Mouse (Mus musculus) adrenal gland (tissue): ENCODE measurements around the gene Ehbp1l1.

Experiments
- intact Hi-C: fragments of 180-260 bp; cut with DNase I; formaldehyde crosslinking; loops from one replicate; pipeline ENCODE4 v1.15.1; 2025
- long read RNA-seq, 2 experiments: library from polyadenylated mRNA; unstranded; transcript quantifications; one replicate each; pipeline ENCODE4 v2.0.0; 2020; ENCODE audit warnings: borderline replicate concordance in 1 of 2; ENCODE audit not compliant: insufficient replicate concordance in 1 of 2

Gene Ehbp1l1
- long read RNA-seq, experiment 1, partial matches to known transcripts: 5 of 12 reads
- long read RNA-seq, experiment 1, other reads (novel, unspliced or antisense): 2 of 12 reads
- long read RNA-seq, experiment 2, partial matches to known transcripts: 4 of 12 reads
- long read RNA-seq, experiment 2, other reads (novel, unspliced or antisense): 2 of 12 reads

DNA sequence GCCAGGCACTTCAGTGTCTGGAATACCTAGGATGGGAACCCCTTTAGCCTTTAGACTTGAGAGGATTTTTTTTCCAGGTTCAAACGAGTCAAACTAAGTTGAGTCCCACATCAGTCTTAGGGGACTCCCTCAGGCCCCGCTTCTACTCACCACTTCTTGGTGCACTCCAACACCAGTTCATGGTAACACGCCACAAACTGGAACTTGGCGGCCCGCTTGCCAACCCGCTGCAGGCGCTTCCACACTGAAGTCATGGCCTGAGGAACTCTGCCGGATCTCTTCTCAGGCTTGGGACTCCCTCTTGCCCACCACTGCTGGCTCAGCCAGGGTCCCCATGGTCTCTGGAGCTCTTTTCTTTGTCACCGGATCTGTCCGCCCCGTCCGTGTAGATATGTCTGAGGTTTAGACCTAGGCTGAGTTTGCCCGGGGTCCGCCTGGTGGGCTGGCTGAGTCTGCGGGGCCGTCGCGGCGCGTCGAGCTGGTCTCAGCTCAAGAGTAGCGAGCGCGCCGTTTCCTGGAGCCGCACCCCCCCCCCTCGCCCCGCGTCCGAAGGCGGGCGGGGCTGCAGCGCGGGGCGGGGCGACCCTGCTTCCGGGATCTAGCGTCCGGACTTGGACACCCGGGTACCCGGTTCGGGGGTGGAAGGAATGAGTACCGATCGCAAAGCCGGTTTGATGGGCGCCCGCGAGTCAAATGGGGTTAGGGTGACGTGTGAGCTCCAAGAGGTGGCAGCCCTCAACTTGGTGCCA is at the start of gene Ehbp1l1:
Gene Ehbp1l1, minus strand, starts transcription at position 551 of the 749 bp plus-strand sequence.
- intact Hi-C loops: loop anchor here (5.0 kb wide), 1 partner anchor 51 kb away; no protein-coding TSS in a partner anchor

DNA sequence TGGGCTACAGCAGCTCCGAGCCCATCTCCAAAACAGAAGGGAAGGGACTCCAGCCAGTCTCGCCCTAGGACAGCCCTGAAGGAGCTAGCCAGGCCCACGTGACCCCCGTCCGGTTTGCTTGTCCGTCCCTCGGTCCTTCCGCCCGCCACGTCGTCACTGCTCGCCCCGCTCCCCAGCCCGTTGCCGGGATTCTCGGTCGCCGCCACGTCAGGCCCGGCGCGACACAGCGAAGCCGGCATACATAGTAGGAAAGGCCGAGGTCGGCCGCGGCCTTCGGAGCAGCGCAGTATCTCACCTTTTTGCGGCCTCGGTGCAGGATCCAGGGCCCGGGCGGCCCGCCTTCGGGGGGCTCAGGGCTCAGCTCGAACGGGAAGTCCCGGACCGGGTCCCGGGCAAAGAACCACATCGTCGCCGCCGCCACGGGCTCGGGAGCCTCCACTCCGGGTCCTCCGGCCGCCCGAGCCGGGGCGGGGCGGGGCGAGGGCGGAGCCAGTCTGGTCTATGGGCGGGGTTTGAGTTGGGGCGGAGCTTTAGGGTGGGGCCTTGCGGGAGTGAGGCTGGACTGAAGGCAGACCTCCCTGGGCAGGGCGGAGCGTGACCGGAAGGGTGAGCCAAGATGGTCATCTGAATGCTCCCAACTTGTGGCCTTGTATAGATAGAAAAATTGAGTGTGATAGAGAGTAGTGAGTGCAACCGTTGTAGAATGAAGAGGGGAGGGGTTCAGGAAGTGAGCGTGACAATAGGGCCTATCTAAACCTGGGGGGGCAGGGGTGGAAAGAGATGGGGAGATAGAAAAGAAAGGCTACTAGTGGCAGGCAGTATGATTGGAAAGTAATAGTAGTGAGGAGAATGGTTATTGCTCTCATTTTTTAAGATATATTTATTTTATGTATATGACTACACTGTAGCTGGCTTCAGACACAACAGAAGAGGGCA is 45.1 kb upstream of the Ehbp1l1 start, which contains the start of gene Scyl1:
Gene Scyl1, minus strand, starts transcription at position 495 of the 936 bp plus-strand sequence.
- intact Hi-C loops: no loop called here

DNA sequence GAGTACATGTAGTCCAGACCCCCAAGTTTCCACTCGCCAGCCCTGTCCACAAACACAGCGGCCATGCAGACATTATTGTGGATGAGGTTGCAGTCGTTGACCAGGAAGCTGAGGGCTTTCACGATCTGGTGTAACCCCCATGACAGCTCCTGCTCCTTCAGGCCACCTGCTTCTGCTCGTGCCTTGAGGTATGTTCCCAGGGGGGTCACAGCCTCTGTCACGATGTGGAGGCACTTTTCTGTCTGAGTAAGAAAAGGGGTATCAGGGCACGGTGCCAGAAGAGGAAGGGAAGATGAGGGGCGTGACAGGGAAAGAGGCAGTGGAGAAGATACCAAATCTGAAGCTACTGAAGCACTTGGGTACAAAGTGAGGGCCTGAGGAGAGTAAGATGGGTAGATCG is 44.2 kb upstream of the Ehbp1l1 start:
- intact Hi-C loops: no loop called here

DNA sequence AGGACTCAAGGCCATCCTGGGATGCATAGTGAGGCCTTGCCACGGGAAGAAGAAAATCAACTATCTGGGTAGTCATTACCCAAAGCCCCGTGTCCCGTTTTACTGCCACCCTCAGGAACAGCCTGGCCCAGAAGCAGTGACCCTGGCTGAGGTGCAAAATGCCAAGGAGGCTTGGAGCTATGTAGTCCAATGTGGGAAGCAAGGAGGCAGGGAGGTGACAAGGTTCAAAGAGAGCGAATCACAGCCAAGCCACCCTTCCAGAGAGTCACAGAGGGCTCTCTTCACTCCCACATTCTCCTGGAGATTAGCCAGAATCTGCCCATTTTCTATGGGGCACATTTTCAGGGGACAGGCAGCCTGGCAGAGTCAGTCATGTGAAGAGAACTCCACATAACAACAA is 41.2 kb upstream of the Ehbp1l1 start:
- intact Hi-C loops: no loop called here

DNA sequence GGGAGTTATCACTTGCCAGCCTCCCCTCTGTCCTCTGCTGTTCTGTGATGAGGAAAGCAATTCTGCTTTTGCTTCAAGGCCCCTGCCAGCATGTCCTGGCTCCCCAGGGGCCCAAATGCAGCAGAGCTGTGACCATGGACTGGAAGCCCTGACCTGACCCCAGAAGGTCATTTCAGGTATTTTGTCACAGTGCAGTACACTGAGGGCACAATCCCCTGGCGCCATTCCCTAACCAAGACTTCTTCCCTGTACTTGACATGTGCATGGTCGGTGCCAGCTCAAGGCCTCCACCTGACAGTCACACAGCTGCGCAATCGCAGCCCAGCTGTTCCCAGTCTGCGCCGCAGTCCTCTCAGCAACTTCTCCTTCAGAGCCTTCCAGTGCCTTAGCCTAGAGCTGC is 37.0 kb upstream of the Ehbp1l1 start:
- intact Hi-C loops: no loop called here

DNA sequence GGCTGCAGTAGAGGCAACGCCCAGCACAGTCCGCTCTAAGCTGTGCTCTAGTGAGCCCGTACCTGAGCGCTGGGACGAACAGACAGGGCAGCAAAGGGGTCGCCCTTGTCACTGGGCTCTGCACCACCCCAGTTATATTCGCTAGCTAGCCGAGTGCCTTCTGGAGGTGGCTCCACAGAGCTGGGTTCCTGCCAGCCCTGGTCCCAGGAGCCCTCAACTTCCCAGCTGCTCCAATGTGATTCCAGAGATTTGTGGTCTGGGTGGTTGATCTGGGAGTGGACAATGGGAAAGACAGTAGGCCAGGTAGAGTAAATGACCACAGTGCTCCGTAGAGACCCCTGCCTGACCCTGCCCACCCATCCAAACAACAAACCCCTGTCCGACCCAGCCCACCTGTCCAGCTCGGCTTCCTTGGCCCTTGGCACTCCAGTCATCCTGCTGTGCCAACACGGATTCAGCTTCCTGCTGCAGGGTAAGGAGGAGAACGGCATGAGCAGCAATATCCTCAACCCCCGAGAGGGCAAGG is 32.8 kb upstream of the Ehbp1l1 start:
- intact Hi-C loops: no loop called here

DNA sequence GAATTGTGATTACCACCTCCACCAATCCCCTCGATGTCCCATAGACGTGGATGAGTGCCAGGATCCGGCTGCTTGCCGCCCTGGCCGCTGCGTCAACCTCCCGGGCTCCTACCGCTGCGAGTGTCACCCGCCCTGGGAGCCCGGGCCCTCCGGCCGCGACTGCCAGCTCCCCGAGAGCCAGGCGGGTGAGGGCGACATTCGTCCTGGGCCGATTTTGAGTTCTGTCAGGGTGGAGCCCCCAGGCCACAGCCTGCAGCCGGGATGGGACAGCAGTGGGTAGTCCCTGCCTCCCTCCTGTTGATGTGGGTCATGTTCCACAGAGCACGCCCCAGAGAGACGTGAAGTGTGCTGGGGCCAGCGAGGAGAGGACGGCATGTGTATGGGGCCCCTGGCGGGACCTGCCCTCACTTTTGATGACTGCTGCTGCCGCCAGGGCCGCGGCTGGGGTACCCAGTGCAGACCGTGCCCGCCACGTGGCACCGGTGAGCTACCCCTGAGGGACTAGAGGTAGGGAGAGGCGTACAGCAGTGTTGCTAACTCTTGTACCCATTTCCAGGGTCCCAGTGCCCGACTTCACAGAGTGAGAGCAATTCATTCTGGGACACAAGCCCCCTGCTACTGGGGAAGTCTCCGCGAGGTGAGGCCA is 31.0 kb upstream of the Ehbp1l1 start:
- intact Hi-C loops: no loop called here

DNA sequence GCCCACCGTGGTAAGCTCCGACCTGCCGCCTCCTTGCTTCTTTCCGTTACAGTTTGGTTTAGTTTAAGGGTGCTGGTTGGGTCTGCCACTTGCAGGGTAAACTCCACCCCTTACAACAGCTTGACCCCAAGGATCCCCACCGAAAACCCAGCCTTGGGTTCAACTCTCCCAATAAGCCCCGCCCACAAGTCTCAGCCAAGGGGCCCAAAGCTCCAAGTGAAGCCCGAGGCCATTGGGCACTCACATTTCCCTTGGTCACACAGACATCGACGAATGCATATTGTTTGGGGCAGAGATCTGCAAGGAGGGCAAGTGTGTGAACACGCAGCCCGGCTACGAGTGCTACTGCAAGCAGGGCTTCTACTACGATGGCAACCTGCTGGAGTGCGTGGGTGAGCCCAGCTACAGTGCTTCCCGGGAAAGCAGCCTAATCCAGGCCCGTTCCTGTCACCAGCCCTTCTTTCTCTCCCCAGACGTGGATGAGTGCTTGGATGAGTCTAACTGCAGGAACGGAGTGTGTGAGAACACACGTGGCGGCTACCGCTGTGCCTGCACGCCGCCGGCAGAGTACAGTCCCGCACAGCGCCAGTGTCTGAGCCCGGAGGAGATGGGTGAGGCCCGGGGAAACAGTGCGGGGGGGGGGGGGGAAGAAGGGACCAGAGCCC is 30.3 kb upstream of the Ehbp1l1 start:
- intact Hi-C loops: no loop called here

DNA sequence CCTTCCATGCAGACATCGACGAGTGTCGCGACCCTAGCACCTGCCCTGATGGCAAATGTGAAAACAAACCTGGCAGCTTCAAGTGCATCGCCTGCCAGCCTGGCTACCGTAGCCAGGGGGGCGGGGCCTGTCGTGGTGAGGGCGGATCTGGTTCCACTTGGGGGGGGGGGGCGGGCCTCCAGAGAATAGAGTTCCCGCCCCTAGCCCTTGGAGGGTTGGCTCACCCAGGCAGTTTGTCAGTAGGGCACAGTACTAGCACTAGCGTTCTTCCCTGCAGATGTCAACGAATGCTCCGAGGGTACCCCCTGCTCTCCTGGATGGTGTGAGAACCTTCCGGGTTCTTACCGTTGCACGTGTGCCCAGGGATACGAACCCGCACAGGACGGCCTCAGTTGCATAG is 25.6 kb upstream of the Ehbp1l1 start:
- intact Hi-C loops: no loop called here

DNA sequence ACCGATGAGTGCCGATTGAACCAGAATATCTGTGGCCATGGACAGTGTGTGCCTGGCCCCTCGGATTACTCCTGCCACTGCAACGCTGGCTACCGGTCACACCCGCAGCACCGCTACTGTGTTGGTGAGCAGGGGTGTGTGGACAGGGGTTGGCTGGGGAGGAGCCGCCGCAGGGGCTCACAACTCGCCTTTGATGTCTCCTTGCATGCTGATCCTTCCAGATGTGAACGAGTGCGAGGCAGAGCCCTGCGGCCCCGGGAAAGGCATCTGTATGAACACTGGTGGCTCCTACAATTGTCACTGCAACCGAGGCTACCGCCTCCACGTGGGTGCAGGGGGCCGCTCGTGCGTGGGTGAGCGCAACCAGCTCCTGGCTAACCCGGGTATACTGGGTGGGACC is 24.8 kb upstream of the Ehbp1l1 start:
- intact Hi-C loops: no loop called here

DNA sequence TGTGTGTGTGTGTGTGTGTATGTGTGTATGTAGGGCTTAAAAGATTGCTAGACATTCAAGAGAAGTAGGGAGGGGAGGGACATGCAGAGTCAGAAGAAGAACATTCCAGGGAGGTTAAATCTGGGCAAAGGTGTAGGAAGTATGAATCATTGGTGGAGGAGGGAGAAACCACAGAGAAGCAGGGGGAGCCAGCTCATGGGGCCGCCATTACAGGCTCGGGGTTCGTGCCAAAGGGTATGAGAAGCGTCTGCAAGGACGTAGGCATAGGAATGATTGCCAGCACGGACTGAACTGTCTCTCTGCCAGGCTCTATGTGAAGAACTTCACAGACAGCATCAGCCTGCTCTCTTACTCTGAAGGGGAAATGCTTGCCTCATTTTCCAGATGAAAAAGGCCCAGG is 23.4 kb upstream of the Ehbp1l1 start:
- intact Hi-C loops: no loop called here

DNA sequence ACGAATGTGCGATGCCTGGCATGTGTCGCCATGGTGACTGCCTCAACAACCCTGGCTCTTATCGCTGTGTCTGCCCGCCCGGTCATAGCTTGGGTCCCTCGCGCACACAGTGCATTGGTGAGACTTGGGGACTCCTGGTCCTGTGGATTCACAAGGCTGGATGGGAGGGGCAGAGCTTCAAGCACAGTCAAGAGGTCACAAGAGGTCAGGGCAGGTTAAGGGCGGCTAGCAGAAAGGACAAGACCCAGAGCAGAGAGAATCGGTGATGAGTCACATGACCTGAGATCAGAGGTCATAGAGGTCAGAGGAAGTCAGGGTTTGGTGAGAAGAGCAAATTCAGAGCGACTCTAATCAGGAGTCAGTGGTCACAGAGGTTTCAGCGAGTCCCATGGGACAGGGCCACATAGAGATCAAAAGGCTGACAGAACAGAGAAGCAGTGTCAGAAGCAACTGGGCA is 20.8 kb upstream of the Ehbp1l1 start:
- intact Hi-C loops: no loop called here

DNA sequence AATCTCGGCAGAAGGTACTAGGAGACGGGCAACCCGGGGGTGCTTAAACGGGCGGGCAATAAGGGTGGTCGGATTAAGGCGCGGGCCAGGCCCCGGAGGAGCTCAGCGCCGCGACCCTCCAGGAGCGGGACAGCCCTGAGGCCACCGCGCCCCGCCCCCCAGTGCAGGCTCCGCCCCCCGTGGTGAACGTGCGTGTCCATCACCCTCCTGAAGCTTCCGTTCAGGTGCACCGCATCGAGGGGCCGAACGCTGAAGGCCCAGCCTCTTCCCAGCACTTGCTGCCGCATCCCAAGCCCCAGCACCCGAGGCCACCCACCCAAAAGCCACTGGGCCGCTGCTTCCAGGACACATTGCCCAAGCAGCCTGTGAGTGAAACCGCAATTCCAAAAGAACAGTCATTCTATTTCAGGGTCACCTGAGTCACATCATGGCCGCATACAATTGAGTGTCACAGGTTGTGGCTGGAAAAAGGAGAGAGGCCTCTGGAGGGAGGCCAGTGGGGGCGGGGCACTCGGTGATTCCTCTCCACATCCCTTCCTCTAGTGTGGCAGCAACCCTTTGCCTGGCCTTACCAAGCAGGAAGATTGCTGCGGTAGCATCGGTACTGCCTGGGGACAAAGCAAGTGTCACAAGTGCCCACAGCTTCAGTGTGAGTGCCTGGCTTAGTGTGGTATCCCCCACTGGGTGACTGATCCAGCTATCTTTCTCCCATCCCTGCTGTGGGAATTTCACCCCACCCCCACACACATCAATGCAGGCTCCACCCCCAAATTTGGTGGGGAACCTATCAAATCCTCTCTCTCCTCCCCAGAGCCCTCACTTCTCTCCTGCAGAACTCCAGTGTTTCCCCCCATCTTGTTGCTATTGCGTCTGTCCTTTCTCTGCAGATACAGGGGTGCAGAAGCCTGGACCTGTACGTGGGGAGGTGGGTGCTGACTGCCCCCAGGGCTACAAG is 19.9 kb upstream of the Ehbp1l1 start:
- intact Hi-C loops: no loop called here

DNA sequence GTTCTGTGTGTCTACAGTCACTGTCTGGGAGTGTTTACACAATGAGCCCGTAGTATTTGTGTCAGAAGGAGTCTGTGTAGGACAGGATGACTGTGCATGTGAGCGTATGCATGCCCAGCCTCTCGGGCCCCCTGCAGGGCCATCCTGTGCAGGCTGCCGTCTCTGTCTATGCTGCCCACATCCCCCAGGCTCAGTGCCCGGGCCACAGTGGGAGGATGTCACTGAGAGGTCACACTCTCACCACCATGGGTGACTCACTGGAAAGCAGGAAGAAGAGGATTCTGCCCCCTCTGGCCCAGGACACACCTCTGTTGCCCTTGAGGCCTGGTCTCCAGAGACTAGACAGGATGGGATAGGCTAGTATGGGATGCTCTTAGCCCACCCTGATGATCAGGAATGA is 17.5 kb upstream of the Ehbp1l1 start:
- intact Hi-C loops: no loop called here

DNA sequence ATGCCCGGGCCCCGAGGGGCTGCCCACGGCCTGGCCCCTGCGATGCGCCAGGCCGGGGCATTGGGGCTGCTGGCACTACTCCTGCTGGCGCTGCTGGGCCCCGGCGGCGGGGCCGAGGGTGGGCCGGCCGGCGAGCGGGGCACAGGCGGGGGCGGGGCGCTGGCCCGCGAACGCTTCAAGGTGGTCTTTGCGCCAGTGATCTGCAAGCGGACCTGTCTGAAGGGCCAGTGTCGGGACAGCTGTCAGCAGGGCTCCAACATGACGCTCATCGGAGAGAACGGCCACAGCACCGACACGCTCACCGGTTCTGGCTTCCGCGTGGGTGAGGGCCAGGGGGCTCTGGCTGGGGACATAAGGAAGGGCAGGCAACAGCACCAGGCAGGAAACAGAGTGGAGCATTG is 16.1 kb upstream of the Ehbp1l1 start:
- intact Hi-C loops: no loop called here

DNA sequence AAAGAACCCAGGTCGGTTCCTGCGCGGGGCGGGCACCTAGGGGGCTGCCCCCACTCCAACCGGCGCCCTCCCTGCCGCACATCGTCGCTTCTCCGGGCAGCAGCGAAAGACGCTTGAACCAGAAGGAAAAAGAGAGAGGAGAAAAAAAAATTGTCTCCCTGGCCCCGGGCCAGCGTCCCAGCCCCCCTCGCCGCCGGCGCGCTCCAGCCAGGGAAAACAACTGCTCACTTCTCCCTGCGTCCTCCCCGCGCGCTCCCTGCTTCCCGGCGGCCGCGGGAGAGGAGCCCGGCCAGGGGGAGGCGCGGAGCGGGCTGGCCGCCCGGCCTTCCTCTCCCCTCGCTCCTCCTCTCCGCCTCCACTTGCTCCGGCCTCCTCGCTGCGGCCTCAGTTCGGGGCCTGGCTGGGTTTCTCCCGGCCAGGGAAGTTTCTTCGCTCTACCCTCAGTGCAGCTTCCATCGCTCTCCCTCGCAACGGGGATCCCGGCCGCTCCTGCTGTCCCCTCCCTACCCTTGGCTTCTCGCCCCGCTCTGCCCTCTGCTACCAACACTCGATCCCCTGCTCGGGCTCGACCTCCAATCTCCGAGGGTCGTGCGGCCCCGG is 15.6 kb upstream of the Ehbp1l1 start:
- intact Hi-C loops: no loop called here

DNA sequence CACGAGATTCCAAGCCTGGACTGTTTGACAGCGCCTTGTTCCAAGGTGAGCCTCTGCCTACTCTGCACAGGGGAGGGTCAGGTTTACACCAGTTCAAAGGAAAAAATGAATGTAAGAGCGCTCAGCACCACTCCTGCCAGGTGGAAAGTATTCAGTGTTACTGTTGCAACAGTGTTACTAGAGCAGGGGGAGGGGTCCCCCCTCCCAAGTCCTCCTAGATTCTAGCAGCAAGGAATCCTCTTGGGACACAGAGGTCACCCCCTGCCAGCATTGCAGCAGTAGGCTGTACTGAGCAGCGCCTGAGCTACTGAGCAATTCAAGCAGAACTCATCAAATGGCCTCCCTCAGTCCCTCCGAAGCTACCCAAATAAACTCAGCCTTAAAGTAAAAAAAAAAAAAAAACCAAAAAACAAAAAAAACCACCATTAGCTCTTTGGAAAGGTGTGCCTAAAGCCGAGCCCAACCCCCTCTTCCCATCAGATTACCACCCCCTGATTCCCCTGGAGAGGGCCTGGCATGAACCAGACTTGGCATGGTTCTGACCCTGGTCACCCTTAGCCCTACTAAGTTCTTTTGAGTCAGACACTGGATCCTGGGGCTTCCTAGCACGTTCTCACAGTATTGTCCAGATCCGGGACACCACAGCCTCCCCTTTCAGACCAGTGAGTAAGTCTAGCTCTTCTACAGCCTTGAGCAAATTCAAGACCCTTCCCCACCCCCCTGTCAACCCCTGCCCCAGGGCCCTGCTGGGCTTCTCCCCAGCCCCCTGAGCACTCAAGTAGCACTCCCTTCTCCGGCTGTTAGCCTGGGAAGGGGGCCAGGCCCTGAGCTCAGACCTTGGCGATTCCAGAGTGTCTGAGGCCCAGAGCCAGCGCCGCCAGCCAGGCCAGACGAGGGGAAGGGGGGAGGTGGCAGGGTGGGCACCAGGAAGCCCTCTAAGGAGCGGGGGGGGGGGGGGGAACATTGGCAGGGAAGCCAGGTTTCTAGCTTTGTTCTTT is 14.5 kb upstream of the Ehbp1l1 start, which contains the start of gene Ltbp3:
Gene Ltbp3, plus strand, starts transcription at position 585 of the 998 bp plus-strand sequence.
- intact Hi-C loops: no loop called here

DNA sequence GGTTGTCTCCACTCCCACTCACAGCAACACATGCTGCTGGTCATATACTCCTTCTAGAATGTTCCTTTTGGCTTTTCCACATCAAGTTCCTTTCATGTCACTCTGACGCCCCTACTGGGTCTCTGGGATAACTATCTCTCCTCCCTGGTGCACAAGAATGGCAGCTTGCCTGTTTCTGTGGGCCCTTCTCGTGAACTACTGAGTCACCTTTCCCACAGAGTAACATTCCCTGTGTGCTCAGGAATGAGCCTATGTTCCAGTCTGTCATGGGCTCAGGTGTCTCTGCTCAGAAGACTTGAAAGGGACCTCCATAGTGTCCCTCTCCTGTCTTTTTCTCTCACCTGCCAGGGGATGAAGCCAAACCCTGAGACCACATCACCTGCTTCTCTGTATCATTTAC is 13.3 kb upstream of the Ehbp1l1 start:
- intact Hi-C loops: no loop called here
